Mouse (Mus musculus) embryo, embryonic 10 days (tissue): Measurements from ENCODE around the gene Ripk3.

Experiments
- DNase-seq: peaks from one replicate; pipeline ENCODE4 v3.0.0-alpha.2; 2015; ENCODE audit warnings: low spot score

Ripk3 gene

GRCm38 (mm10) chr14:55788256-55789050 lies at the start of gene Ripk3:
Gene Ripk3, minus strand, starts transcription at chr14:55788865.
- DNase-seq: no peak

- DNase-seq: no peak
Observed at GRCm38 (mm10) chr14:55838312-55838711, 49.6 kb upstream of the Ripk3 start.

- no peak for DNase-seq
Observed at GRCm38 (mm10) chr14:55834808-55835533, 46.3 kb upstream of the Ripk3 start.

DNA sequence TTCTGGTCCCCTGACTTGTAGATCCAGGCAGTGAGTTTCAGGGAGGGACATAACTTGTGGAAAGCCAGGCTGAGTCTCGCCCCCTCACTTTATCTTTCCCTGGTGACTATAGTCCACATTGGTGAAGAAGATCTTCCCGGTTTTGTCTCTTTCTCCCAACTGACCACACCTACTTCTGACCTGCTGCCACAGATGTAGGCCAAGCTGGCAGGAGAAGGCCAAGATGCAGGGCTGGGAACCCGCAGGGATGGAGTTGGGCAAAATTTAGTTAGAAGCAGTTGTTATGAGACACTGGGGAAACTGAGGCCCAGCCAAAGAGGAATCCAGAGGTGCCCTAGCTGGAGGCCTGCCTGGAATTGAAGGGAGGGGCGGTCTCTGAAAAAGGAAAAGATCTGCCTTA lies 44.5 kb upstream of the Ripk3 start:
- DNase-seq: no peak

DNA sequence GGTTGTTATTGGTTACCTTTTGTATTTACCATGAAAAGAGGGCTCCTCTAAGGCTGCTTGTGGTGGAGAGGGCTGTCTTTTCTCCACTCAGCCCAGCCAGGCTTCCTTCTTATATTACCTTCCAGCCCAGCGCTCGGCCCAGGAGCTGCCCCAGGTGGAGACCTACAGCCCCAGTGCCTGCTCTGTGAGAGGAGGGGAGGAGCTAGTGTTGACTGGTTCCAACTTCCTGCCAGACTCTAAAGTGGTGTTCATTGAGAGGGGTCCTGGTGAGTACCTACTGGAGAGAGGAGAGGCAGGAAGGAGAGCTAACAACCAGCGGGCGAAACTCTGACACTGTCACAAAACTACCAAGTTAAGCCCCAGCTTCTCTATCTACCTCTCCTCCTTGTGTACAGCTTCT lies 41.7 kb upstream of the Ripk3 start:
- DNase-seq: no peak

- no peak for DNase-seq
Observed at GRCm38 (mm10) chr14:55829854-55830253, 41.2 kb upstream of the Ripk3 start.

DNA sequence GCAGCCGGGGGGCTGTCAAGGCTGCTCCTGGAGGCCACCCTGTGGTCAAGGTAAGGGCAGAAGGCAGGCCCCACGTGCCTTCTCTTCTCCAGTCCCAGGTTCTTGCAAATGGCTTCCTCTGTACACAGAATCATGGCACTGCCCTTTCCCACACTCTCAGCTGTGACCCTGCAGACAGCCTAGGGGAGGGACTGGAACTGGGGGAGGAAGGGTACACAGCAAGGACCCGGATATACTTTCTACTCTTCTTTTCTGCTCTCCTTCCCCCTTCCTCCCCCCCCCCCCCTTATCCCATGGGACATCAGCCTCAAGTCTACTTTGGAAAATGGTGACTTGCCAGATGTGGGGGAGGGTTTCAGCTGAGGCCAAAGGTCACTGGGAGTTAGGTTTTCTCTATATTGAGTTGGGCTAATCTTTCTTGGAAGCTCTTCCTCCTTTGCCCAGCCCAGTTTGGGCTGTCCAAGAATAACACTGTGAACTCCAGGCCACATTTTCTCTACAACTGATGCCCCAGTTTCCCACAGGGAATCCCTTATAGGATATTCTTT lies 40.1 kb upstream of the Ripk3 start:
- DNase-seq: peak; percentile 55

GRCm38 (mm10) chr14:55826551-55827340 lies 38.1 kb upstream of the Ripk3 start:
- peak; percentile 57 for DNase-seq

DNA sequence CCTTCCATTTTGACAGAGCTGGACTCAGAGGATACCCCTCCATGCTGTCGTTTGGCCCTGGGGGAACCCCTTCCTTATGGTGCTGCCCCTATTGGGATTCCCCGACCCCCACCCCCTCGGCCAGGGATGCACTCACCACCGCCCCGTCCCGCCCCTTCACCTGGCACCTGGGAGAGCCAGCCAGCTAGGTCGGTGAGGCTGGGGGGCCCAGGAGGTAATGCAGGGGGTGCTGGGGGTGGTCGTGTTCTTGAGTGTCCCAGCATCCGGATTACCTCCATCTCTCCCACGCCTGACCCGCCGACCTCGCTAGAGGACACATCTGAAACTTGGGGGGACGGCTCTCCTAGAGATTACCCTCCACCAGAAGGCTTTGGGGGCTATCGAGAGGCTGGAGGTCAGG lies 37.5 kb upstream of the Ripk3 start:
- DNase-seq: no peak

DNA sequence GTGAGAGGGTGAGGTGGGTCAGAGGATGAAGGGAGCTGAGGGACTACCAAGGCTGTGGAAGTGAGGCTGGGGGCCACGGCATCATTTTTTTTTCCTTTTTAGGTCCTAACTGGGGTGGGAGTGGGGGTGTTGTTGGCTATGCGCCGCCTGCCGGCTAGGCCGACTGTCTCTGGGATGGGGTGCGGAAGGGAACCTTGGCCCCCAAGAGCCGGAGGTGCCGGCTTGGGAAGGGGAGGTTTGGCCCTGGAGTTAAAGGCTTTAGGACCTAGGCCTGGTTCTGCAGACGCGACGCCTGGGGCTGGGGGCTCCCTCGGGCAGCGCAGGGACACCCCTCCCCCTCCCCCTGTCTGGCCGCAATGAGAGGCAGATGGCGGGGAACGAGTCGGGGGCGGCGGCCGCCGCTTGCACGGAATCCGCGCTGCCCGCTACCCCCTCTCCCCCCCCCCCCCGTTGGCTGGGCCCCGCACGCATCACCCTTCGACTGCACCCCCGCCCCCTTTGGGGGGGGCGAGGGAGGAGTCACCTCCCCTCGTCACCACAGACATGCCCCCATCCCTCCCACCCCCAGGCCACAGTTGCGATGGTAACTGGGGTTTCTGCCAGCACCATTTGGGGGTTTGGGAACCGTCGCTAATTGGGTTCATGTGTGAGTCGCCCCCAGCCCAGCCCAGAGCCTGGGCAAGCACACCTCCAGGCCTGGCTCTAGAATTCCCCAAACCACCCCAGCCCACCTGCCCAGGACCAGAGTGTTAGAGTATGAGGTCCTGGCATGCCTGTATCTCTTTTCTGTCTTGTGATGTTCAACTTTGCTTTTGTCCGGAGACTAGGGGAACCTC lies 36.8 kb upstream of the Ripk3 start:
- peak; percentile 53 for DNase-seq

DNA sequence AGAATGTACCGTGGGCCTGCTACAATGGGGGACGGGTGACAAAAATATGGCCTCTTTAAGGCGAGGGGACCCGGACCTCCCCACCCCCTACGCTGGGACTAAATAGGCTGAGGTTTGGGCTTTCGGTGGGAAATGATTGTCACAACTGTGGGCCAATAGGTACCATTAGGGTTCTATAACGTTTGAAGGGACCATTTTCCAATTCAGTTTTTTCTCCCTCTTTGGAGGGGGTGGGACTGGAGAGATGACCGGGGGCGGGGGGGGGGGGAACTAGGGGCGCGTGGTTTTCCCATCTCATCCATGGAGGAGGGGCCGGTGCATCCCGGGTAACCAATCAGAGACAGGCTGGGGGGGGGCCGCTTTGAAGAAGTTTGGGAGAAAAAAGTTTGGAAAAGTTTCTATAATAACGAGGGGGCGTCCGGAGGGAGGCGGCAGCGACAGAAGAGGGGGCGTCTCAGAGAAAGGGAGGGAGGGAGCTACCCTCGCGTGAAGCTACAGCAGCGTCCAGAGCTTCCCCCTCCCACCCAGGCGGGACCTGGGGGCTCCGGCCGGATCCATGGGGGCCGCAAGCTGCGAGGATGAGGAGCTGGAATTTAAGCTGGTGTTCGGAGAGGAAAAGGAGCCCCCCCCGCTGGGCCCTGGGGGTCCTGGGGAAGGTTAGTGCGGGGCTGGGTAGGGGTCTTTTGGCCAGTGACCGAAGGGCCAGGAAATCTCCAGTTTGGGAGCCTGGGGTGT lies 36.0 kb upstream of the Ripk3 start:
- DNase-seq: peak; percentile 58

DNA sequence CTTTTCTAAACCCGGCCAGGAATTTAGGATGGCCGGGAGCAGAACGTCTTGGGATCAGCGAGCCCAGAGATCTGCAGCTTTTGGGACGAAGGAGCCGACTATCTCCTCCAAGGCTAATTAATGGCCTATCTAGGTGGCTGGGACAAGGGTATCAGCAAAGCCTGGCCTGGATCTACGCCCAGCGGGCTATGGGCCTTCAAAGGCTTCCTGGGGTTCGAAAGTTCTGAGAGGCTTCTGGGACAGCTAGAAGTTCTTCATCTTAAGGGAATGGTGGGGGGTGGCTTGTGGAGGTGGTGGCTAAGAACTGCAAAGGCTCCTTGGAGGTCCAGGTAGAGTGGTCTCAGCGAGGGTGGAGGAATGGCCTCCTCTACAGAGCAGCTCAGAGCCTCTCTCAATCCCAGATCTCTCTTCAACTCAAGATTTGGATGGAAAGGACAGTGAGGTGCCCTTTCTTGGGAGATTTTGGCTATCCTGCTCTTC lies 35.4 kb upstream of the Ripk3 start:
- DNase-seq: peak; percentile 73

GRCm38 (mm10) chr14:55822991-55823762 lies 34.5 kb upstream of the Ripk3 start, which contains the start of gene Nfatc4:
Gene Nfatc4, plus strand, starts transcription at chr14:55823144.
- peak; percentile 93 for DNase-seq

DNA sequence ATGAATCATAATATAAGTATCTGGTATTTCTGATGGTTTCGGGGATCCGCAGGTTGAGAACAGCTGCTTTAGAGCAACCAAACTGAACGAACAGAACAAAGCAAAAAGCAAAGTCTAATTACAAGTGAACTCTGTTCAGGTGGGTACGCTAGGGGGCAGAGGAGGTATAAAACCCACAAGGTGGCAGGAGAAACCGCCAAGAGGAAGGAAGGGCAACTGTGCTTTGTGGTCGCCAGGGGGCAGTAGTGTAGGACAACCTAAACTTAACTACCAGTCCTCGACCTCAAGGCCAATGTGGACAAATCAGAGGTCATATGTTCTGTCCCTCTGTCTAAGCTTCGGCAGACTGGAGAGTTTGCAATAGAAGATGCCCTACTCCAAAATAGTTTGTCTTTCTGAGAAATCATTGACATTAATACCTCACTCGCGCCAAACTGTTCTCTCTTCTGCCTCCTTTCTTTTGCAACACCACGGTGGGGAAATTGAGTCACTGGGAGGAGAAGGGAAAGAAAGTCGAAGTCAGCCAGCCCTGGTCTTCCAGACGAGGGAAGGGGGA lies 33.8 kb upstream of the Ripk3 start:
- peak; percentile 97 for DNase-seq

DNA sequence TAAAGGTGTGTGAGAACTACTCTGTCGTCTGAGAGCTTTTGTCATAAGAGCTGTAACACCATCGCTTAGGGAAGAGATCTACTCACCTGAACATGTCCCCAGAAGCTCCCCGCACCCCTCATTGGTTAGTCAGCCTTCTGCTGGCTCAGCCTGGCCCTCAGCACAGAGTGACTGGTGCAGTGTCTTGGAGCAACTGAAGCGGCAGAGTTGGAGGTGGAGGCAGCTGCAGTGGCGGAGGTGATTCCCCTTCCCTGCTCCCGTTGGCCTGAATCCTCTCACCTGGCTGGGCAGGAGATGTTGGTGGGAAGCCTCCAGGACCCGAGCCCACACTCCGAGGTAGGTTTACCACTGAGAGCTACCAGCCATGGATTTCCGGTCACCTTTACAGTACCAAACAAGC lies 31.9 kb upstream of the Ripk3 start:
- DNase-seq: no peak

DNA sequence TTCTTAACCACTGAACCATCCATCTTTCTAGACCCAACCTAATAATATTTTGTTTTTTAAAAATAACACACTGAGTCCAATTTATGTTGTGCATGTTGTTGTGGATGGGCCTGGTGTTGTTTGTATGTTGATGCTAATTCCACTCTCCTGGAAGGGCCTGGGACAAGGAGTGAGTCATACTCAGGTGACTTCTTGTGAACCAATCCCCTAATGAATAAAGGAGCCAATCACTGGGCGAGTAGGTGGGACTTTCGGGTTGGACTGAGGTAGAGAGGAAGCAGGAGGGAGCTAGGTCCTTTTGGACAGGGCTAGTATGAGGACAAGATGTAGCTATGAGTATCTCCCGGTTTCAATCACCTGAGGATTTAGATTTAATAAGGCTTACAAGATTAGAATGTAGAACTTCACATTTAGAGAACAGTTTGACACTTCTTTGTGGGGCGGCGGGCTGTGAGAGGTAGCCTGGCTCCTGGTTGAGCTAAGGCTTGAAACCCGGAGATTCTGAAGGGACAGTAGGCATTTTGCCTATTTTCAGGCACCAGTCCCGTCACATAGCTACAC lies 31.3 kb upstream of the Ripk3 start:
- DNase-seq: no peak

GRCm38 (mm10) chr14:55815310-55815751 lies 26.7 kb upstream of the Ripk3 start:
- peak; percentile 67 for DNase-seq

- peak; percentile 91 for DNase-seq
Observed at GRCm38 (mm10) chr14:55814885-55815284, 26.2 kb upstream of the Ripk3 start.
